Comparison of ENCODE assay signal across 8 mouse cellular contexts in the genomic region with DNA sequence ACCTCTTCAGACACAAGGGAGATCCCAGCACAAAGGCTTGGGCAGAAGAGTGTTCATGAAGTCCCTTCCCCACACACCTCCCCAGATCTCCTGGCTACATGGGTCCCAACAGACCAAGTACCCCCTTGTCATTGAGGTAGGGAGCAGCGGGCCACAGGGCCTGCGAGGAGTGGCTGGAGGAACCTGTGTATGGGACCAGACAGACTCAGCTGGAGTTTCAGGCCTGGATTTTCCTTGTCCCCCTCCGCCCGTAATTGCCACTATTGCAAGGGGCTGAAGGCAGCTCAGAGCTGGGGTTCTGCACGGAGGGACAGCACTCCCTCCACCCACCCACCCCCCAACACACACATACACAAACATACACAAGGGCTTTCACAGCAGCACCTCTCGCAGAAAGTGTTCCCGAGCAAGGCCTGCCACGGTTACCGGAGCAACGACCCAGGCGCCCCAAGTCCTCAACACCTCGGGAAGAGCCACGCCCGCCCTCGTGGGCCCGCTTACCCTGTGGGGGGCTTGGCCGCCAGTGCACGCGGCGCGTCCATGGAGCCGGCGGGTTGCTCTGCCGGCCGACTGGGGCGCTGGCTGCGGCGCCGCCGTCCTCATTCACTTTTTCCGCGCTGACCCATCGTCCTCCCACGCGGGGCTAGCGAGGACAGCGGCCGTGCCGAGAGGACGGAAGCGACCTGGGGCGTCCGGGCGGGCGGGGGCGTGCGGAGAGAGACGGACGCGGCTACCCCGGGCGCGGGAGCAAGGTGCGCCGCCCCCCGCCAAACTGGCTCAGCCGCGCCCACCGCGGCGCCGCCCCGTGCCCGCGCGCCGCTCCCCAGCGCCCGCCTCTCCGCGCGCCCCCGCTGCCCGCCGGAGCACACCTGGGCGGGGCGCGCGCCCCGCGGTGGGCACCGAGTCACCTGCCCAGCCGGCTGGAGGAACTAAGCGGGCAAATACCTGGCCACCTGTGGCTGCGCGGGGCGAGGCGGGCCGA. TPM values are rescaled to one million over a fixed set of nuclear protein-coding genes. Genes with fewer than 3 reads are reported as not detected.
A peak's percentile ranks its signal among the peaks of the same experiment; 100 is the strongest.
DNase-seq lines count a peak whose midpoint lies in the region; ATAC-seq and TF ChIP-seq lines count a peak whose summit lies in the region.

A gene (minus strand): TSS at position 780 of the 982 bp plus-strand sequence.

- H3K4me1 ChIP-seq in forebrain, embryonic 15.5 days, result peaks cover 12% of the 10 kb centered on the region; the same call in 1 of the 2 replicates
- peaks cover 10% of the 10 kb centered on the region for H3K4me1 ChIP-seq in hindbrain, embryonic 14.5 days (replicated peaks; ENCODE audit: control insufficient read depth, insufficient read depth, low read length)
- peaks cover 9% of the 10 kb centered on the region for H3K4me1 ChIP-seq in midbrain, embryonic 13.5 days (replicated peaks)

- DNase-seq in R1 (ENCODE audit: low read depth, low spot score), result peak; percentile 87
- peak; percentile 50 for DNase-seq in hindbrain, embryonic 14.5 days (ENCODE audit: low spot score)
- peak; percentile 12 for DNase-seq in left cerebral cortex, postnatal 4 days
- peak; percentile 22 for DNase-seq in urinary bladder, postnatal 25 days (ENCODE audit: low spot score)
- DNase-seq in B cell, adult 2 months, result no peak

- no peak within 1 kb of the TSS for H3K4me3 ChIP-seq in C2C12 (ENCODE audit: insufficient read depth, poor library complexity, severe bottlenecking)
- H3K4me3 ChIP-seq in forebrain, embryonic 15.5 days, result peak within 1 kb of the TSS; percentile 62
- peak within 1 kb of the TSS; percentile 74 for H3K4me3 ChIP-seq in hindbrain, embryonic 14.5 days (replicated peaks; ENCODE audit: low read length)
- peak within 1 kb of the TSS; percentile 69 for H3K4me3 ChIP-seq in midbrain, embryonic 13.5 days (replicated peaks)

- no peaks in the 10 kb centered on the region for H3K79me3 ChIP-seq in C2C12 (ENCODE audit: low read depth)

- peak within 1 kb of the TSS; percentile 35 for H3ac ChIP-seq in C2C12 (ENCODE audit: control insufficient read depth, insufficient read length, low read depth)

- H3K27me3 ChIP-seq in C2C12 (ENCODE audit: control insufficient read depth, insufficient read depth, insufficient read length), result no peaks in the 10 kb centered on the region
- peaks cover 14% of the 10 kb centered on the region for H3K27me3 ChIP-seq in forebrain, embryonic 15.5 days
- peaks cover 18% of the 10 kb centered on the region for H3K27me3 ChIP-seq in hindbrain, embryonic 14.5 days (ENCODE audit: control insufficient read depth, insufficient read depth, low read length)
- peaks cover 27% of the 10 kb centered on the region for H3K27me3 ChIP-seq in midbrain, embryonic 13.5 days

- H3K4me2 ChIP-seq in forebrain, embryonic 15.5 days (replicated peaks), result peak within 1 kb of the TSS; percentile 90
- H3K4me2 ChIP-seq in hindbrain, embryonic 14.5 days (replicated peaks), result peak within 1 kb of the TSS; percentile 93
- peak within 1 kb of the TSS; percentile 94 for H3K4me2 ChIP-seq in midbrain, embryonic 13.5 days (replicated peaks)

- no peaks in the 10 kb centered on the region for H3K9me3 ChIP-seq in forebrain, embryonic 15.5 days
- H3K9me3 ChIP-seq in hindbrain, embryonic 14.5 days (ENCODE audit: control insufficient read depth, low read length), result no peaks in the 10 kb centered on the region
- no peaks in the 10 kb centered on the region for H3K9me3 ChIP-seq in midbrain, embryonic 13.5 days

- WGBS in forebrain, embryonic 15.5 days, result under 1% methylated on average over 81 of the region's 89 CpGs
- WGBS in hindbrain, embryonic 14.5 days, result 1% methylated on average over 56 of the region's 89 CpGs
- under 1% methylated on average over 83 of the region's 89 CpGs for WGBS in midbrain, embryonic 13.5 days

- no peaks in the 10 kb centered on the region for H3K79me2 ChIP-seq in C2C12 (ENCODE audit: control insufficient read depth, insufficient read depth)

- intact Hi-C loops in left cerebral cortex, postnatal 4 days (cut with DNase I), result no loop called here

- peak; percentile 66 for ATAC-seq in forebrain, embryonic 15.5 days (replicated peaks)
- peak; percentile 72 for ATAC-seq in hindbrain, embryonic 14.5 days (ENCODE audit: low FRiP score)
- peak; percentile 84 for ATAC-seq in midbrain, embryonic 13.5 days

- H3K27ac ChIP-seq in forebrain, embryonic 15.5 days (replicated peaks), result no peak within 1 kb of the TSS
- H3K27ac ChIP-seq in hindbrain, embryonic 14.5 days, result no peak within 1 kb of the TSS; the same call in 1 of the 2 replicates
- H3K27ac ChIP-seq in midbrain, embryonic 13.5 days, result no peak within 1 kb of the TSS

- H3K9ac ChIP-seq in forebrain, embryonic 15.5 days (replicated peaks), result peak within 1 kb of the TSS; percentile 58
- peak within 1 kb of the TSS; percentile 64 for H3K9ac ChIP-seq in hindbrain, embryonic 14.5 days
- H3K9ac ChIP-seq in midbrain, embryonic 13.5 days (replicated peaks), result peak within 1 kb of the TSS; percentile 78

- H3K36me3 ChIP-seq in C2C12 (ENCODE audit: control insufficient read depth, insufficient read depth), result no peaks in the 10 kb centered on the region
- H3K36me3 ChIP-seq in forebrain, embryonic 15.5 days, result no peaks in the 10 kb centered on the region
- no peaks in the 10 kb centered on the region for H3K36me3 ChIP-seq in hindbrain, embryonic 14.5 days (replicated peaks; ENCODE audit: control insufficient read depth, insufficient read depth)
- H3K36me3 ChIP-seq in midbrain, embryonic 13.5 days, result no peaks in the 10 kb centered on the region

- no peak for TF ChIP-seq CTCF in C2C12 (IDR thresholded peaks at IDR 0.05; ENCODE audit: control insufficient read depth, insufficient read depth, insufficient read length)

TF ChIP-seq in C2C12, 6 proteins besides CTCF, POLR2A, EP300 and RAD21:
- TF ChIP-seq MYOG (IDR thresholded peaks at IDR 0.05; ENCODE audit: control insufficient read depth, extremely low read depth, insufficient read length) (no peak), CEBPB (IDR thresholded peaks at IDR 0.05; ENCODE audit: low read depth) (no peak), MAX (IDR thresholded peaks at IDR 0.05) (no peak), MYOD1 (IDR thresholded peaks at IDR 0.05; ENCODE audit: control insufficient read depth, insufficient read length, low read depth) (no peak), USF1 (IDR thresholded peaks at IDR 0.05; ENCODE audit: low read depth) (no peak), FOSL1 (IDR thresholded peaks at IDR 0.05; ENCODE audit: insufficient read depth, low read length, poor library complexity, severe bottlenecking) (no peak)
TF ChIP-seq in C2C12: peak in this region for 0.

RNA-seq across cellular contexts. Expression of the gene that starts here (rescaled TPM):
- 3.8 TPM for polyA plus RNA-seq in C2C12 (2012; fragmentation: generic; extraction: Trizol)
- 5.1 and 6.6 TPM in 2 replicates for polyA plus RNA-seq in forebrain, embryonic 15.5 days (2015; fragmentation: Nextera tagmentation; extraction: Ambion mirVana)
- 15.3 and 15.7 TPM in 2 replicates for polyA plus RNA-seq in hindbrain, embryonic 14.5 days (2014; fragmentation: Nextera tagmentation; extraction: Ambion mirVana)
- 10 to 100 TPM; 49.0 to 49.8 TPM for total RNA-seq in left cerebral cortex, postnatal 4 days (2021)
- polyA plus RNA-seq in midbrain, embryonic 13.5 days (2015; fragmentation: Nextera tagmentation; extraction: Ambion mirVana), result 6.4 and 6.8 TPM in 2 replicates

Comparison
In these comparisons a context has a peak if more than half of its experiments do, and no peak if none do; other contexts are left out.
1. DNase-seq: peak in R1 (single experiment), hindbrain, embryonic 14.5 days (single experiment), left cerebral cortex, postnatal 4 days (single experiment) and urinary bladder, postnatal 25 days (single experiment); none in B cell, adult 2 months (0 of 2).
2. Peak in every context shown above with its lines, with median percentiles within 50 percentile points of each other: ATAC-seq, H3K4me2 ChIP-seq and H3K9ac ChIP-seq.